Mouse (Mus musculus) spleen, embryonic (tissue): ENCODE measurements around the gene 1110051M20Rik.

ENCODE experiments used
- CTCF ChIA-PET: fragments of 350-600 bp; sonication (Branson Sonifier 250); formaldehyde crosslinking; loops from one replicate; lab custom pipeline; 2022; lab: Charles Lee

The 1110051M20Rik gene

GRCm38 (mm10) chr2:91308680-91309079 lies 135.8 kb downstream of the 1110051M20Rik start:
- CTCF ChIA-PET = no interaction called here

GRCm38 (mm10) chr2:91306589-91306988 lies 137.9 kb downstream of the 1110051M20Rik start:
- CTCF ChIA-PET = no interaction called here

DNA sequence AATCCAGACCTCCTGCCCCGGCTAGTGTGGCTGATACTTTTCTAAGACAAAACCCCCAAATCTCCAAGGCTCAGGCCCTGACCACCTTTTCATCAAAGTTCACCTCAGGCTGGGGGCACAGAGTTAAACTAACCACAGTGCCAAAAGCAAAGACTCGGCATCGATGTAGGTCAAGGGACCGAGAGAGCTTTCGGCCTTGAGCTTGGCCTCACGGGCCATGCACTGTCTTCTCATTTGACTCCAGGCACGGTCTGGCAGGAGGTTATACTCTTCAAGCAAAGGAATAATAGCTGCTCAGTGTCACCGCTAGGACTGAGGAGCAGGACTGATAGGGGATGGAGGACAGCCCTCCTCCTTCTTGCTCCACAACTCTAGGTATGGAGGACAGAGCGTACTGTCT lies 138.6 kb downstream of the 1110051M20Rik start:
- CTCF ChIA-PET = no interaction called here

DNA sequence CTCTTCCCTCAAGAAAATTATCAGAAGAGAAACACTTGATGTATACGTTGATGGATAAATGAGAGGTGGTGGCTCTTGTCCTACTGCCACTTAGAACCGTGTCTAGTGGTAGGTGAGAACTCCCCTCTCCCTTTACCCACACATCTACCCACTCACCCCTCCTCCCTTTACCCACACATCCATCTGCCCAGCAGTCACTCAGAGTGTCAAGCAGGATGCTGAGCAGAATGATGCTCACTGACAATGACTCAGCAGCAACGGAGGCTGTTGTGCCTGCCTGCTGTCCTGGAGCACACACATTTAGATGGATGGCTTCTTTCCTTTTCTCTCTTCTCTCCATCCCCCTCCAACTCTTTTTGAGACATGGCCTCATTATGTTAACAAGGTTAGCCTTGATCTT lies 141.7 kb downstream of the 1110051M20Rik start:
- CTCF ChIA-PET = no interaction called here

DNA sequence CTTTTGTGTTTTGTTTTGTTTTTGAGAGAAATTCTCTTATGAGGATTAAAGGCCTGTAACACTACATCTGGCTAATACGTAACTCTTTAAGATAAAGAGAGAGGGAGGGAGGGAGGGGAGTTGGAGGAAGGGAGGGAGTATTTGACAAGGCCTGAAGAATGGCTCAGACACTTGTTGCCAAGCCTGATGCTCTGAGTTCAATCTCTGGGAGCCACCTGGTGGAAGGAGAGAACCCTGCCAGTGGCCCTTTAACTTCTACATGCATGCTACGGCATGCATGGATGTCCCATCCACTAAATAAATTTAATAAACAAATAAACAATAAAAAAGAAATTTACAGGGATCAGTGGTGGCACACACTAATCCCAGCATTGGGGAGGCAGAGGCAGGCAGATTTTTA lies 142.7 kb downstream of the 1110051M20Rik start:
- CTCF ChIA-PET = no interaction called here

DNA sequence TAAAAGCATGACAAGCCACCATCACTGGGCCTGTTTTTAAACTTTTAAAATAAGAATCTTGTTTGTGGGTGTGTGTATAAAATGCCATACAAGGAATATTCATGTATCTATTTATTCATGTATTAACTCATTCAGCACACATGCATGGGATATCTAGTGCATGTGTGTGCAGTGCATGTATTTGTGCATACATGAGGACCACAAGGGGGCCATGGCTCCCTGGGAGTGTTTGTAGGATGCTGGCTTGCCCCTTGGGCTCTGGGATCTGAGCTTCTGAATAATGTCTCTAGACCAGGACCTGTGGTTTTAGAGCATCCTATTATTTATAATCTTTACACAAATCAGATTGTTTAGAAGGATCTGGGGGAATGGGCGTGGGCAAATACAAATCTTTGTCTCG lies 143.7 kb downstream of the 1110051M20Rik start:
- CTCF ChIA-PET = no interaction called here

- CTCF ChIA-PET = no interaction called here
Measured at GRCm38 (mm10) chr2:91299156-91299555, 145.3 kb downstream of the 1110051M20Rik start.

- CTCF ChIA-PET = no interaction called here
Measured at GRCm38 (mm10) chr2:91295895-91296294, 148.6 kb downstream of the 1110051M20Rik start.

DNA sequence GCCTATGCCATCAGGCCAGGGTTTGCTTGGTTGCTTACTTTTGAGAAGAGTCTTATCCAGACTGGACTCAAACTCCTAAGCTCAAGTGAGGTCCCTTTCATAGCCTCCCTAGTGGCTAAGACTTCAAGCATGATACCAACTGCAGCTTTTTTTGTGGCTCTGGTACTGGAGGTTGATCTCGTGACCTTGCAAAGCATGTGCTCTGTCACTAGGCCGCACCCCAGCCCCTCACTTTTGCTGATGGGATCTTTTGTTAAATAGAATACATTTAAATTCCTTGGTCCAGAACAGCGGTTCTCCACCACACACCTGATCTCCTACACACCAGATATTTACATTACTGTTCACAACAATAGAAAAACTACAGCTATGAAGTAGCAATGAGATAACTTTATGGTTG lies 150.3 kb downstream of the 1110051M20Rik start:
- CTCF ChIA-PET = interaction anchor here (0.6 kb wide), 1 partner anchor 13 kb away, joined by 3 read pairs; no protein-coding TSS in a partner anchor

DNA sequence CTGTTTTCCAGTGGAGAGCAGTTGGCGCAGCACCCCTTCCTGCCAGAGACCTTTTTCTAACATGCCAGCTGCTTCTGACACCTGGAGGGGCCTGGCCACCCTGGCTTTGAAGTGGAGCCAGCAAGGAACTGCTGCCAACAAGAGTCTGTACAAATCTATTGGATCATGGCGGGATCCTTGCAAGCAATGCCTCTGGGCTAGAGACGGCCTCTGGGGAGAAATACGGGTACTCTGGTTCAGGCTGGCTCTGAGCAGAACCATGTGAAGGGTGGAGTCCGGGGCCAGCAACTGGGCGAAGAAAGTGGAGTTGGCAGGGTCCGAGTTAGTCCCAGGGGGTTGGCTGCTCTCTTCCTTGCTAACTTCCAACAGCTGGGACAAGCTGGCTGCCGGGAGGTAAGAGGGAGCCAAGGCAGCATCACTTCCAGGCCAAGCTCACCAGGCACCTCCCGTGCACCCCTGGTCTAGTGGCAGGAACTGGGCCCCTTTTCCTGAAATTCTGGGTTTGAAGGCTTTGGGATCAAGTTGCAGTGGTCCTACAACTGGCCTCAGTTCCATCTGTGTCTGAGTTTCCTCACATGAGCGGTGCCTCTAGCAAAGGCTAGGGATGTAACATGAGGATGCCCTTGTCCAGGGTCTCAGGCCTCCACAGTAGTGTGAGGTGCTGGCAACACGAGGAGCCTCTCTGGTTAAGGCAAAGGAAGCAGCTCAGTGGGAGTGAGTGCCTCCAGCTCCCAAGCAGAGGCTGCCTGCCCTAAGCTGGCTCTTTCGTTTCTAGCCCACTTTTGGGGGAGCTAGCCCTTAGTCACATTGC lies 153.1 kb downstream of the 1110051M20Rik start:
- CTCF ChIA-PET = no interaction called here

GRCm38 (mm10) chr2:91287563-91287962 lies 156.9 kb downstream of the 1110051M20Rik start:
- CTCF ChIA-PET = no interaction called here

GRCm38 (mm10) chr2:91285885-91286505 lies 158.5 kb downstream of the 1110051M20Rik start:
- CTCF ChIA-PET = interaction anchor here (0.7 kb wide), 1 partner anchor 313 kb away, joined by 9 read pairs; no protein-coding TSS in a partner anchor

DNA sequence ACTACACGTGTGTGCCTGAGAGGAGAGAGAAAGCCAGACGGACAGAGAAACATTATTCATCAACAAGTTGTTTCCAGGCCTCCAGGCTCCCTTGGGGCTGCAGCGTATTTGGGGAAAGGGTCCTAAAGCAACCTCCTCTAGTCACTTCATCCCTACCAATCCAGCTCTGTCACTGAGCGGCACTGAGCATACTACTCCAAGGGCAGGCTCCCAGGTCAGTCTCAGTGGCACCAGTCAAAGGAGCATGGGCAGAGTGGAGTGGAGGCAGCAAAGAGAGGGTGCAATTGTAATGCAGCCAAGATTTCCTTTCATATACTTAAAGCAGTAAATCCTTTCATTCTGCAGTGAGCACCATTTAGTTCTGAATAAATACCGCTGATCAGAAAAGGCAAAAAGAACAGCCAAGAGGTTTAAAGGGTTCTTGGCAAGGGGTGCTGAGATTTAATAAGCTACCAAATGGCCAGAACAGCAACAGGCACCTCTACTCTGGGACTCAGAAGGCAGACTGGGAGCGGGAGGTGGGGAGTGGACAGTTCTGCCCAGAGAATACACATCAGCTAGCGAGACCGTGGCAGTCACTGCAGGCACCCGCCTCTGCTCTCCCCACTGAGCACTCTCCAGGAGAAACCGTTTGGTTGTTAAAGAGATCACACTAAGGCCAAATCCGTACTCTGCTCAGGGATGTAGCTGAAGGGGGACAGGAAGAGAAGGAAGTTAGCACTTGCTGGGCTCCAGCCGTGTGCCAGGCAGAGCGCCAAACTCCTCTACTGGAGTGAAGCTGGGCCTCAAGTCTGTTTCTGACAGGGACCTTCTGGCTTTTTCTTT lies 159.9 kb downstream of the 1110051M20Rik start:
- CTCF ChIA-PET = no interaction called here

- CTCF ChIA-PET = interaction anchor here (0.7 kb wide), 1 partner anchor 139 kb away, joined by 3 read pairs; no protein-coding TSS in a partner anchor
Measured at GRCm38 (mm10) chr2:91283972-91284371, 160.5 kb downstream of the 1110051M20Rik start.

GRCm38 (mm10) chr2:91281366-91281765 lies 163.1 kb downstream of the 1110051M20Rik start:
- CTCF ChIA-PET = interaction anchor here (0.7 kb wide), 1 partner anchor 13 kb away, joined by 3 read pairs; no protein-coding TSS in a partner anchor

DNA sequence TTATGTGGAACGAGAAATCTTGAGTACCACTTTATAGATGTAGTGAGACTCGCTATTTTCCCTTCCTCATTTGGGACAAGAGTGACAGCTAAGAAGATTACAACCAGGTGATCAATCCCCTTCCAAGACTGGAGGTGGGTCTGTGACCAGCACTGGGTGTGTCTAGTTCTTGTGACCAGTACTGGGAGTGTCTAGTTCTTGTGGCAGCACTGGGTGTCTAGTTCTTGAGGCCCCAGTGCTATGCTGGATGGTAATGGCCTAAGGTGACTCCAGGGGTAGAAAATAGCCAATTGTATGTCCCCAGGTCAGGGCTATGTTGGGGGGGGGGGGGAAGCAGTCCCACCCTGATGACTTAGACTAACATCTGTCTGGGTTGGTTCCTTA lies 165.1 kb downstream of the 1110051M20Rik start:
- CTCF ChIA-PET = no interaction called here

DNA sequence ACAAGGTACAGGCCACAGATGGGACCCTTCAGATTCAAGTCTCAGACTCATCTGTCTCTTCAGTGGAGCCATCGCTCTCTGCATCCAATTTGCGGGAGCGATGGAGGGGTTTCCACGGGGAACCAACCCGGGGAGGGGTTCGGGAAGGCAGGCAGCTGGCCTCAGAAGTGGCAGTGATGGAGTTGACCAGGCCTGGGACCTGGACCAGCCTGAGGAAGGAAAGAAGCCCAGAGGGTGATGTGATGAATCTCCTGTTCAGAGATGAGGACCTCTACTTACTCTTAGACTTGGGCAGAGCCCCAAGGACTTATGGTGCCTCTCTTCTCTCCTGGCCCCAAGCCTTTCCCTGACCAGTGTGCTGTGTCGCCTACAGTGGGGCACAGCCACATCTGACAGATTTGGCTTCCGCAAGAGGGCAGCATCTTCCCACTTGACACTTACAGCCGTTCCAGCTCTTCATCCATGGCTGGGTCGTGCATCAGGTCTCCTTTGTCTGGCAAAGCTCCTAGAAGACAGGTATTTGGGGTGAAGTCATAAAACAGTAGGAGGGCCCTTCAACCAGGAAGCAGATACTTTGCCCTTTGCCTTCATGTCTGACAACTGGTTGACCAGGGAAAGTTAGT lies 165.6 kb downstream of the 1110051M20Rik start:
- CTCF ChIA-PET = no interaction called here

DNA sequence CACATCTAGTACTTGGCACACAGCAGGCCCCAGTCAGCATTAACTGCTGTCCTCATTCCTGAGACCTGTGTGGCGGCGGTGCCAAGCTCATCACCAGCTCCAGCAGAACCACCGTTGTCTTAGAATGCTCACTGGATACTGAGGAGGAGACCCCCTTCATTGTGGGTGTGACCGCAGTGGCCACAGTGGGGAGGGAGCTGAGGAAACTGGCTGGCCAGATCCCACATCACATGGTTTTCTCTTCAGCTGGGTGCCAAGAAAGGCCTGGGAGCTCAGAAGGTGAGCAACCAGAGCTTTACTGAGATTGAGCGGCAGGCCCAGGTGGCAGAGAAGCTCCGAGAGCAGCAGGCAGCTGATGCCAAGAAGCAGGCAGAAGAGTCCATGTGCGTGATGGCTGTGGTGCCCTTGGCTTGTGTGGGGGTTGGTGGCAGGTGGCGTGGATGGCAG lies 174.8 kb downstream of the 1110051M20Rik start:
- CTCF ChIA-PET = no interaction called here

- CTCF ChIA-PET = interaction anchor here (0.6 kb wide), 1 partner anchor 276 kb away, joined by 4 read pairs; no protein-coding TSS in a partner anchor
Measured at GRCm38 (mm10) chr2:91268706-91269105, 175.8 kb downstream of the 1110051M20Rik start.

DNA sequence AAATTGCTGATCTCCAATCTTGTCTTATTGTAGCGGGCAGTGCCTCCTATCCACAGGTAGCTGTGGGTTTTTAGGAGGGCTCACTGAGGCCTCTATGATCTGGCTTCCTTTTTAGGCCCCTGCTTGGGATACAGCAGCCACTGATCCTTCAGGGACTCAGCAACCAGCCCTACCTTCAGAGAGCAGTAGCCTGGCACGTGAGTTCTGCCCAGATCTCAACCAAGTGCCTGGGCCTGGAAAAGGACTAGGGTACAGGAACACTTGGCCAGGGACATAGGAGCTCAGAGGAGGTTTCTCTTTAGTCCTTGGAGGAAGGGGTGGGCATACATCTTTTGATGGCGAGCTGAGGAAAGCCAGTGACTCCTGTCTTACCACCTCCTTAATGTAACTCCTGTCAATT lies 176.5 kb downstream of the 1110051M20Rik start:
- CTCF ChIA-PET = no interaction called here
